Mouse (Mus musculus) brain, embryonic 18.5 days (tissue): ENCODE results near the gene Ifi203.
"Not testable (repeated sequence)": the region's sequence is repeated elsewhere in the genome, so short reads cannot be mapped to it uniquely, and the experiment has no call there.

Source experiments
- DNase-seq: peaks from one replicate; pipeline ENCODE4 v3.0.0-alpha.2; 2012; ENCODE audit warnings: low read depth, low spot score

The Ifi203 gene

DNA sequence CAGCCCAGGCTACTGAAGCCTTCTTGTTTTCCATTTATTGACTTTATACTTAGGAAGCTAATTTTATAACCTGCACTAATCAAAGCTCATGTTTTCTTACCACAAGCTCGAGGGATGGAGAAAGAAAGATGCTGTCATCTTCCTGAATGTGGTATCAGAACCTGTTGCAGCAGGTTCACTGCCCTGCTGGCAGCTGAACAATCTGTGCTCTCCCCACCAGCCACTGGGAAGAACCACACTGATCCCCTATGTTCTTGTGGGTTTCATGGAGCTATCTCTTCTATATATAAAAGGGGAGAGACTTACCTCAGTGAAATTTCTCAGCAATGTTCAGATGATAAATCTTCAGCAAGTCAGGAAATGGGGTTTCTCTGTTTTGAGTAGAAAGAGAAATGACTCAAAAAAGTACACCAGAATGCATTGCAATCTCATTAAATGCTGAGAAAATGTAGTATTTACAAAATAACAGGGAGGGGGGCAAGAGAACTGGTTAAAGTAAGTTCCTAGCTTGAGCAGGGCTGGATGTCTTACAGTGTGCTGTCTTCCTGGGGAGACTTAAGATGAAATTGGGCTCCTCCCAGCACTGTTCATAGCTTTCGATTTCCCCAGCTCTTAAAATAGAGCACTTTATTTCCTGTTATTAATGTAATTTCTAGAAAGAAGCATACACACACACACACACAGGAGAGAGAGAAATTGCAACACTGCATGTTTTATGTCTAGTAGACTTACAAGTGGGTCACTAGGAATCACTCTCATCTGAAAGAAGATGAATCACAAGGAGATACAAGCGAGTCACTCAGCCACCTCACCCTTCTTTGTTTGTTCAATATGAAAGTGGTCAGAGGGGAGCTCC lies at the start of gene Ifi203, which contains the start of gene Mndal:
Gene Ifi203, minus strand, starts transcription at position 749 of the 856 bp plus-strand sequence.
Gene Mndal, minus strand, starts transcription at position 568 of the 856 bp plus-strand sequence.
- DNase-seq, result not testable (repeated sequence)

DNA sequence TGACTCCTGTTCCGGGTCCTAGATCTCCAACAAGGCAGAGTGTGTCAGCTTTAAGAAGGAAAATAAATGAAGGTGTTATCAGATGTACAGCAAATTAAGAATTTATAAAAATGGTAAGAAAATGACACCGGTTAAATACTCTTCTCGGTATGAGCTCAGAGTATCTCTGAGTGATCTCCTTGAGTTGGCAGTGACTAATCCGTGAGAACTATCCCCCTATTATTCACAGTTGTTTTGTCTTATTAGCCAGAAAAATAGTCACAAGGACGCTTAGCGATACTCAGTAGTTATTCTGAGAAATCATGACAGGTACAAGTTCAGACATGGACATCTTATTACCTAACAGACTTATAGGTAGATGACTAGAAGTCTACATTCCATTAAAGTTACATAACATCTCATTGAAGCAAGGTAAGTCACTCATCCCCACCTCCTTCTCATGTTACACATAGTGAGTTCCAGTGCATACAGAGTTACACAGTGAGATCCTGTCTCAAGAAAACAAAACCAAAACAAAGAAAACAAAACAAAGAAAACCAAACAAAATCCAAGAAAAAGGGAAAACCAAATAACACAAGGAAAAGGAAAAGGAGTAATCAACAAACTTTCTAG lies 40.3 kb upstream of the Ifi203 start, which contains the start of gene Ifi202b:
Gene Ifi202b, minus strand, starts transcription at position 51 of the 612 bp plus-strand sequence.
- DNase-seq, result not testable (repeated sequence)

DNA sequence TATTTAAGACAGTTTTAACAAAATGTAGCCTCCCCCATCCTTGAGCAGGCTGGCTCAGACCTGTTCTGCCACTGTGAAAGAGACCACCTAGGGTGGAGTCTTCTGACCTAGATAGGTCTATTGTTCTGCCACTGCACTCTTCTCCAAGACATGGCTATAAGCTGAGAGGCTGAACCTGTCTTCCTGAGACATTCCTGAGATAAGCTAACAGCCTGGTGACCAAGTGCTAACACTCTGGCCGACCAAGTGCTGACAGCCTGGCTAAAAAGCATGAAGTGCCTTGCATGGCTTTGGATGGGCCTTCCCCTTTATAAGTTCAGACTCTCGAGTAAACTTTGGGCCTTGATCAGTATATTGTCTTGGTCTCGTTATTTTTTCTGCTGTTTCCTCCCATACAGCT lies 38.6 kb upstream of the Ifi203 start:
- DNase-seq, result not testable (repeated sequence)

DNA sequence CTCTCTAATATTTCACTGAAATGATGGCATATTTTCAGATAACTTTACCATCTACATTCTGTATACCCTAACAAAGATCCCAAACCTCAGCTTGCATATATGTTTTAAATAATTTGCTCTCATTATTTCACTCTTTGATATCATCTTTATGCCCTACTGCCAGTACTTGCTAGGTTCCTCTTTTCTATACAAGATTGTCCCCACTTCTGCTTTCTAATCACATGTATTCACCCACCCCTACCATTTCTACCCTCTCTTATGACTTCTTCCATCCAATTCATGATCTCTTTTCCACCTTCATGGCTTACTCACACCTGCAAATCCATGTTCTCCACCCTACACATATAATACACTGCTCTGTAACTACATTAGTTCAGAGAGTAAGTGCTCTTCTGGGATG lies 35.1 kb upstream of the Ifi203 start:
- no peak for DNase-seq

DNA sequence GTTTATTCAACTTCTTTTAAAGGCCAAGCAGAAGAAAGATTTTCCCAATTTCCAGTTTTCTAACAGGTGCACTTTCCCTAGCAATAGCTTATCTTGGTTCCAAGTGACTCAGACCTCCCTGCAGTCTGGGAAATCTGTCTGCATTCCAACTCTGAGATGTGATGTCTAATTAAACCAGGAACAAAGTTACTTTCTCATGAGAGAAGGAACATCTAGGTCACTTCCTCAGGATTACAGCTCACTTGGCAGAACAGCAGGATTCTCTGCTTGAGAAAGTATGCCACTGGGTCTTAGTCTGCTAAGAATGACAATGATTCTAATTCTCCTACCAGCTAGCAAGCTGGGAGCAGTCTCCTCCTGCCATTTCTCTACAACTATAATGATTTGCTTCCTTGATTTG lies 30.6 kb upstream of the Ifi203 start:
- DNase-seq, result no peak

DNA sequence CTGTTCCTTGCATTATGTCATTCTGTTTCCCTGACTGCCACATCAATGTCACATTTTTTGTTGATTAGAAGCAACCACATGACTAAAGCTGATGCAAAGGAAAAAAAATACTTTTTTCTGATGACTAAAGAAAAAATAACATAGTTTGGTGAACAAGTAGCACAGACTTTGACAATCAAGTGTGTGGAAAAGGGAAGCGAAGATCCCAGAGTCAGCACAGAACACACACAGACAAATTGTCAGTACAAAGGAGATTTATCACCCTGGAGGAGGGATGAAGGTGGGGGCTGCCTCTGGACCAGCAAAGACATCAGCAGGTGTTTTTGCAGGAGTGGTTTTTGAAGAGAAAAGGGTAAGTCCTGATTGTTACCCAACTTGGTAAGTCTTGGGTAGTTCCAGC lies 19.0 kb upstream of the Ifi203 start:
- not testable (repeated sequence) for DNase-seq

DNA sequence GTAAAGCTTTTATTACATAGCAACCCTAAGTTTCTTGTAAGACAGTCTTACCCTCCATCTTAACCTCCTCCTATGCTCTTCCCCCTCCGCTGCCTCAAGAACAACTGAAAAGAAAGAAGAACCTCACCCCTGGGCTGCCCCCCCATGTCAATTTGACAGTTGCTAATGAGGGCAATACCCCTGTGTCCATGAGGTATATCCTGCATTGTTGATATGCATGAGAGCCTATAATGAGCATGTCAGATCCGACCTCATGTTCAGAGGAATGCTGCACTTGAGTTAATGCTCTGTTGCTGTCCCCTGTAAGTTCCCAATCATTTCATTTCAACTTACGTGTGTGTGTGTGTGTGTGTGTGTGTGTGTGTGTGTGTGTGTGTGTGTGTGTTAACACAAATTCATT lies 17.5 kb upstream of the Ifi203 start:
- not testable (repeated sequence) for DNase-seq

DNA sequence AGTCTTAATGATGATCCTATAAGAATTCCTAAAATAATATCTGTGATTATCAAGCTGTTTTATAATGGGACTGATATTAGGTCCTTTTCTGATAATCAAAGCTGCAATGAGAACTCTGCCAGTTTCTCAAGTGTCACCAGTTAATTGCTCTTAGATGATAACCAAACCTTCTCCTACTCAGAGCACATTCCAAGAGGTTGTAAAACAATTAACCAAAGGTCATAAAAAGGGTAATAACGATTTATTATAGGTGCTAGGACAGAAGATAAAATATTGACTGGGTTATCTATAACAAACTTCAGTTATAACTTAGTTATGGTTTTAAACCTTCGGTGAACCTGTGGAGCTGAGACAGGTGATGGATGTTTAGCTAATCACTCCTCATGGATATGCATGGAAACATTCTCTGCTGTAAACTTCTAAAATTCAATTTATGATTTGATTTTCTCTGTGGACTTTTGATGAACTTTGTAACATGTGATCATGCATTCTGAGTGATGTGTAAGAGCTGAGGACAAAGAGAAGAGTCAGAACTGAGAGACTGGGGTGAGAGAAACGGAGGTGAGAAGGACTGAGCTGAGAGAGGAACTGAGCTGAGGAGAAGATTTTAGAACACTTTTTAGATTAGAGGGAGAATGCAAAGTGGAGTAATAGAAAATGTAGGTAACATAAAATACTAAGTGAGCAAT lies 13.5 kb upstream of the Ifi203 start:
- DNase-seq, result not testable (repeated sequence)

DNA sequence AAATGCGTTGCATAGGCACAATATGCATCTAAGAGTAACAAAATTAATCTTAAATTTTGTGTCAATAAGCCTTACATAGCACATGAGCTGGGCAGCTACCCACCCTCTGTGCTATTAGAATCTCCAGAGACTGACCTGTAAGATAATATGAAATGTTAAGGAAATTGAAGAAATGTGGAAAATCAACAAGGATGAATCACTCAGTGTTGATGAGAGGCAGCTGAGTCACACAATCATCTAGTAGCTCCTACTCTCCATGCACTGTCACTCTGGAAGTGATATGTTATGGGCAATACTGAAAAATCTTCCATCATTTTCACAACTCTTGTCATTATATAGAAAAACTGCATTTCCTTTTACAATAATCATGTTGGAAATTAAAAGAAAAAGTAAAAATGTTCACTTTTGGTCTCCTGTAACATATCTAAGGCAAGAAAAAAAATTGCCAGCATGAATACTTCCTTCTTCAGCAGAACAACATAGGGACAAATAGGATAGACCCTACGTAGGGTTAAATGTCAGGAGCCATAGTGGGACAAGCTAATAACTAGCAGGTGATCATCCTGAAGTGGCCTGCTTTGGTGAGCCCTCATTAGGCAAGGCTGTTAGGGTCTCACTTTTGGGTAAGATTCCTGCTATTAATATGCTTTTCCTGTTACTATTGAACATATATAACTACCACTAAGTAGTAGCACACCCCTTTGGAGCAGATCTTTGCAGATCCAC lies 12.8 kb upstream of the Ifi203 start:
- no peak for DNase-seq

DNA sequence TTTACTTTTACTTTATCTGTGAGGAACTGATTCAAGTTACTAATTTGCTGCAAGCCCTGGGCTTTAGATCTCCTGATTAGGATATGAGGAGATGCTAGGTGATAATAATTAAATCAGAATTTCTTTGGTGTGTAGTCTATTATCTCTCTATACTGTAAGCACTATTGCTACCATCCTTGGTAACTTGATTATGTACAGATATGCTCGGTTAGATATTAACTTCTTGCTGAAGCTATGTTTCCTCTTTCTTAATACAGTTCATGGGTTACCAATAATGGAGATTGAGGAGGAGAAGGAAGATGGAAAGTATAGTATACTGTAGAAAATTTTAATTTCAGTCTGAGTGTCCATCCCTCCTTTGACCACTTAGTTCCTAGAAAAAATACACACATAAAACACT lies 11.1 kb upstream of the Ifi203 start:
- no peak for DNase-seq

DNA sequence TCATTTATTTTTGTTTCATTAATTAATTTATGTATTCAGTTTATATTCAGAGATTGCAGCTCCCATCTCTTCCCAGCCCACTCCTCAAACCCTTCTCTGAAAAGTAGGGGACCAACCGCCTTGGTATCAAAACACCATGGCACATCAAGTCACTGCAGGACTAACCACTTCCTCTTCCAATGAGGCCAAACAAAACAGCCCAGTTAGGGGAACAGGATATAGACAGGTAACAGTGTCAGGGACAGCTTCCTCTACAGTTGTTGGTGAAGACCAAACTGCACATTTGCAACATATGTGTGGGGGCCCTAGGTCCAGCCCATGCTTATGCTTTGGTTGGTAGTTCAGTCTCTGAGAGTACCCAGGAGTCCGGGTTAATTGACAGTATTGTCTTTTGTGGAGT lies 6.6 kb upstream of the Ifi203 start:
- DNase-seq, result not testable (repeated sequence)

DNA sequence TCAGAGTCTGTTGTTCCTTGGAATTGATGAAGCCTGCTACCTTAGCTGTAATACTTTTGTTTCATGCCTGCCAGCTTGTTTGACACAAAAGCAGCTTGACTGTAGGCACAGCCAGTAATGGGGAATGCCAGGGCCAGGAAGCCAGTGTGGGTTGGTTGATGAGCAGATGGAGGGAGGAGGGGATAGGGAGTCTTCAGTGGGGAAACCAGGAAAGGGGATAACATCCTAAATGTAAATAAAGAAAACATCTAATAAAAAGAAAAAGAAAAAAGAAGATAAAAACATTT lies 251 bp upstream of the Ifi203 start:
- DNase-seq, result not testable (repeated sequence)

DNA sequence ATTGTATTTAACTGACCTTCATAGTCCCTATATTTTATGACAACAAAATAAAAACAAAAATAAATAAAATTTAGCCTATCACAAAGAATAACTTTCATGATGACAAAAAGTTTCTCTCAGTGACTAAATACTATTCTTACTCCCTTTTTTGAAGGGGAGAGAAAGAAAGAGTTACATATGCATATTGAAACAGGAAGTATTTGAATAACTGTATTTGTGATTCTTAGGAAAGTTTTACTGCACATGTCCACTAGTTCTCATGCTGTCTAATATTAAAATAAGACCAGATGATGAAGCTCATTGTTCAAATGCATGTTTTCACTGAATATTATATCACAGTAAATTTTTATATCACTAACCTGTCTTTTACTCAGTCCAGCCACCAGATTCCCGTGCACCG lies 950 bp downstream of the Ifi203 start:
- DNase-seq, result not testable (repeated sequence)

DNA sequence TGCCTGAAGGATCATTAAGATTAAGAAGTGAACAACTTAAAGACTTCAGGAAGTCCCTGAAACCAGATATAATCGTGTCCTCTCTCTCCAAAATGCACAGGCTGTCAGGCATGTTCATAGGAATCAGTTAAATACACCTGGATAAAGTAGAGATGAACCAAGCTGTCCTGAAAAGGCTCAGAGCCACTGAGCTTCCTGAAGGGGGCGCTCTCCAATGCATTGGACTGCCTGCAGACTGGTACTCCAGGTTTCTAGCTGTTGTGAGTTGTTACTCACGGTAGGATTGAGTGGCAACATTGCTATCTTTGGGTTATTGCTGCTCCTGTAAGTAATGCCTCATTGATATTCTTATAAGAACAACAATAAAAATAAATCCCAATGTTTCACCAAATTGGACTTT lies 23.2 kb downstream of the Ifi203 start:
- not testable (repeated sequence) for DNase-seq

DNA sequence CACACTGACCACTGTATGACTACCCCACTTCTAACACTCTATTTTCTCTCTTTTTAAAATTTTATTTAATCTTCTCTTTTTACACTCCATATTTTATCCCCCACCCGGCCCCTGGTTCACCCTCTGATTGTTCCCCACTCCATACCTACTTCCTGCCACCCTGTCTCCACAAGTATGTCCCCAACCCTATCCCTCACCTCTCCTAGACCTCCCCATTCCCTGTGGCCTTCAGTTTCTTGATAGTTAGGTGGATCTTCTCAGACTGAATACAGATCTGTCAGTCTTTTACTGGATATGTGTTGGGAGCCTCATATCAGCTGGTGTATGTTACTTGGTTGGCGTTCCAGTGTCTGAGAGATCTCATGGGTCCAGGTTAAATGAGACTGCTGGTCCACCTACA lies 27.9 kb downstream of the Ifi203 start:
- DNase-seq, result no peak

DNA sequence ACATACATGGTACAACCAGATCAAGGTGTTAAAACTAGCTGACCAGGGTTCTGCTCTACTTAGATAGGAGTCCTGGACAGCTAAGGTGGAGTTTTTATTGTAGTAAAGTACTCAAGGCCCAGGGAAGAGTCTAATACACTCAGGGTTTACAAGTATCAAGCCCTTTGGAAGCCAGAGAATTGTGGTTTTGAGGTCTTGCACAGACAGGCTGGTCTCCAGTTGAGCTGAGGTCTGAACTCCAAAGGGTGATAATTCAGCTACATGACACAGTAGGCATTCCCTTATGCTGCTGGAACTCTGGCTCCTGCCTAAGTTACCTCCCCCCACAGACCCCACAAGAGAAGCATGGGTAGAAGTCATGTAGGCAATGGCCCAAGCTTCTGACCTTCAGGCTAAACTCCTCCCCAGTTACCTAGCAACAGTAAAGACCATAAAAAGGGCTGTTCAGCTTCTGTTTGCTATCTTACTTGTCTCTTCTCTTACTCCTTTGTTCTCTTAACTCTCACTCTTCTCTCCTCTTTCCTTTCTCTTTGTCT lies 29.1 kb downstream of the Ifi203 start:
- DNase-seq, result not testable (repeated sequence)

DNA sequence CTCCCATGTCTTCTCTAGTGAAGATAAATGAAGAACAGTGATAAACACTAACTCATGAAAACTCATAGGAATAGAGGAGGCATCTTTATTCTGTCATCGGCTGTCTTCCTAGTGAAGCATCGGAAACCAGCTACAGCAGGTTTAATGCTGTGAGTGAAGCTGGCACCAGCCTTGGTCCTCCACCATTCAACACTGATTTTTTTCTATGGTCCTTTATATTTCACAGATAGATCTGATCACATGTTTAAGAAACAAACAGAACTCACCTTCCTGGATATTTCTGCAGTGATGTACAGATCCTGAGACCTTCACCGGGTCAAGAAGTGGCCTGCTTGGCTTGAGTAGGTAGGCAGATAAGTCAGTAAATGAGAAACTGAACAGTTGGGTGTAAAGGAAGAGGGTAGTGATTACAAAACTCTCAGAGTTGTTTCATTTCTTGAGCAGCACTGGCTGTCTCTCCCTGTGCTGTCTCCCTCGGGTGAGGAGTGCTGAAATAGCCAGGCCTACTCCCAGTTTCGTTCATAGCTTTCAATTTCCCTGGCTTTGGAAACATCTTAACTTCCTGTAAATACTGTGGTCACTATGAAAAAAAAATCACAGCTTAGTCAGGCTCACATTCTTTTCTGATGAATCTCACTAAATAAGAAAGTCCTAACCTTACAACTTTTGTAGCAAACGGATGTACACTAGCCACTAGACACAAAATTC lies 29.8 kb downstream of the Ifi203 start, which contains the start of gene Ifi211:
Gene Ifi211, minus strand, starts transcription at position 499 of the 708 bp plus-strand sequence.
- DNase-seq, result not testable (repeated sequence)

DNA sequence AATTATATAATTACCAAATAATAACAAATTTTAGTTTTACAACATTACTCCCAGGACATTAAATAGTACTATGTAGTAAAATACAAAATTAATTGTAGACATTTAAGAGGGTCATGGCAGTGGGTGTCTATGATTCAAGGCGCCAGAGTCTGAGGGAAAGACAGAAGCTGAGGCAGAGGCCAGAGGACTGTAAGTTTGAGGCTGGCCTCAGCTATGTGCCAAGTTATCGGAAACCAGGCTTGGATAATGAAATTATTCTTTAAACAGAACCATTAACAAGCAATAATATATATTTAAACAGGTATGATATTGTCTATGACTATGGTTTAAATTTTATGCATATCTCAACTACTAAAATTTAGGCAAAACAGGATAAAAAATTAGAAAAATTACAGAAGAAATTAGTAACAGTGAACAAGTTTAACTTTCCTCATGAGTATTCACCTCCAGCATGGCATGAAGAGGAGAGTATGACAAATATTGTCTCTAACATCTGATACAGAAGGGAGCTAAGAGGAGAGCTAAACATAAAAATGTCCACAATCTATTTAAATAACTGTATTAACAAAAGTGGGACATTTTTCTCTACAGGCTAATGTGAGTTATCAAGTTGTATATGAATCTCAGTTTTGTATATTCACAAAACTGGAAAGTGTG lies 30.5 kb downstream of the Ifi203 start:
- DNase-seq, result no peak

DNA sequence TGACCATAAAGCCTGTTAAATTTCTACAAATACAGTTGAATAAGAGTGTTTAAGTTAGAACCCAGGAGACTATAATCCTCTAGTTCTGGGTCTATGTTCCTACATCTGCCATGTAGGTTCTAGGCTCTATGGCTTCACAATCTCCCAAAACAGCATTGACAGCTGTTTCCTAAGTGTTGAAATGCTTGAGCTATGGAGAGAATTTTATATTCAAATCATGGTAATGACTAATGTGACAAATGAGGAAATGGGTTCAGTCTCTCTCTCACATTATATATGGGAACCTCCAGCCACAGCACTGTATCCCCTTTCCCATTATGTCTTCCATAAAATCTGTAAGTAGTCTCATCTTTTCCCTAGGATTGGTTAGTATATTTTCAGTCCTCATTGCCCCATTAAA lies 34.1 kb downstream of the Ifi203 start:
- not testable (repeated sequence) for DNase-seq

DNA sequence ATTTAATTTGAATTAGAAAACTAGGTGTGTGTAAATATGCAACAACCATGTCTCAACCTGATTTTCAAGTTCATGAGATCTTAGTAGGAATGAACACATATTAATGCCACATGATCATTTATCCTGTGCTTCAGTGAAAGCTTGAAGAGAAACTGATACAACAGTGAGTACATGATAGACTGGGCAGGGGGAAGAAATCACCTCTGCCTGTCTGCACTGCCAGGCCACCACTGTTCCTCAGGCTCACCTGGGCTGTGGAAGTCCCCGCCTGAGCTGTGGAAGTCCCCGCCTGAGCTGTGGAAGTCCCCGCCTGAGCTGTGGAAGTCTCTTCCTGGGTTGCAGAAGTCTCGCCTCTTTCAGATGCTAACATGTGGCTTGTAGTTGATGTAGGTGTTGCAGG lies 36.6 kb downstream of the Ifi203 start:
- not testable (repeated sequence) for DNase-seq
